7 mouse cellular contexts compared by ENCODE assay signal in the genomic region with DNA sequence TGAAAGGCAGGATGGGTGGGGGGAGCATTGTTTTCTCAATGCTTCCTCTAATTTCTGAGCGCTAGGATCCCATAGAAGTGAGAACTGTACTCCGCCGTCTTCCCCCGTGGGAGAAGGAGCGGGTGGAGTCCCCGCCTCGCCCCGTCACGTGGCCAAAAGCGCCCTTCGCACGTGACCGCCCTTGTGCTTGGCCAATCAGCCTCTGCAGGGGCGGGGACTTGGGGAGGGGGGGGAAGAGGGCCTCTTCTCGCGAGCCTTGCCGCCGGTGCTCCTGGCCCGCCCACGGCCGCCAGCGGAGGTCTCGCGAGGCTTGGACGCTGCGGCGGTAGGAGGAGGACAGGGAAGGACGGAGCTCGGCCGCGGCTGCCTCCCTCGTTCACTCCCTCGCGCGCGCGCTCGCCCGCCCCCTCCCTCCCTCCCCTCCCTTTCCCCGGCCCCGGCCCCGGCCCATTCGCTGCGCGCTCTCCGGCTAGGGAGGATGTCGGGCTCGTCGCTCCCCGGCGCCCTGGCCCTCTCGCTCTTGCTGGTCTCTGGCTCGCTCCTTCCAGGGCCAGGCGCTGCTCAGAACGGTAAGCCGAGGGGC. TPM values are rescaled to one million over a fixed set of nuclear protein-coding genes. Genes with fewer than 3 reads are reported as not detected.
DNase-seq lines count a peak whose midpoint lies in the region; ATAC-seq lines count a peak whose summit lies in the region.

TSS of gene Nptn (plus strand) at position 283 of the 583 bp plus-strand sequence.

- ATAC-seq in intestine, embryonic 15.5 days = peak; percentile 99

- intact Hi-C loops in gastrocnemius, postnatal 36 days (cut with DNase I) = no loop called here
- intact Hi-C loops in left cerebral cortex, postnatal 25 days (cut with DNase I) = loop anchor here (1.0 kb wide), 2 partner anchors 27 to 36 kb away; partner anchors contain the start of gene Cd276

- H3K27me3 ChIP-seq in intestine, embryonic 15.5 days (replicated peaks) = no peaks in the 10 kb centered on the region
- no peaks in the 10 kb centered on the region for H3K27me3 ChIP-seq in midbrain, embryonic 10.5 days (ENCODE audit: low read depth, poor library complexity, severe bottlenecking)

- no peaks in the 10 kb centered on the region for H3K36me3 ChIP-seq in intestine, embryonic 15.5 days
- H3K36me3 ChIP-seq in midbrain, embryonic 10.5 days = no peaks in the 10 kb centered on the region

- 0 out of 2 replicates have a peak, but pooled peaks cover 2% of the 10 kb centered on the region for H3K4me1 ChIP-seq in intestine, embryonic 15.5 days (replicated peaks)
- H3K4me1 ChIP-seq in midbrain, embryonic 10.5 days = peaks cover 21% of the 10 kb centered on the region

- H3K27ac ChIP-seq in intestine, embryonic 15.5 days = peak within 1 kb of the TSS; percentile 97
- H3K27ac ChIP-seq in midbrain, embryonic 10.5 days (replicated peaks) = peak within 1 kb of the TSS; percentile 95

- no peaks in the 10 kb centered on the region for H3K9me3 ChIP-seq in intestine, embryonic 15.5 days
- H3K9me3 ChIP-seq in midbrain, embryonic 10.5 days (replicated peaks) = no peaks in the 10 kb centered on the region

- H3K4me2 ChIP-seq in intestine, embryonic 15.5 days (replicated peaks) = peak within 1 kb of the TSS; percentile 77

- under 1% methylated on average over 36 of the region's 56 CpGs for WGBS in intestine, embryonic 15.5 days
- WGBS in midbrain, embryonic 10.5 days = 0% methylated on average over 36 of the region's 56 CpGs

- H3K9ac ChIP-seq in intestine, embryonic 15.5 days = peak within 1 kb of the TSS; percentile 89

- H3K4me3 ChIP-seq in intestine, embryonic 15.5 days (replicated peaks) = peak within 1 kb of the TSS; percentile 80
- peak within 1 kb of the TSS; percentile 93 for H3K4me3 ChIP-seq in midbrain, embryonic 10.5 days

- peak; percentile 98 for DNase-seq in adrenal gland, adult 2 months
- DNase-seq in embryo, embryonic 11.5 days (ENCODE audit: low read depth, low spot score) = peak; percentile 95
- DNase-seq in gastrocnemius, postnatal 36 days = peak; percentile 94 to 99
- peak; percentile 98 for DNase-seq in left cerebral cortex, postnatal 25 days (ENCODE audit: low spot score in 2 of 2)
- DNase-seq in midbrain, embryonic 10.5 days (ENCODE audit: low spot score) = peak; percentile 99
- DNase-seq in right cerebral cortex, postnatal 4 days = peak; percentile 96

RNA-seq across cellular contexts. Expression of gene Nptn, which starts in this region (rescaled TPM):
- total RNA-seq in adrenal gland, adult 2 months (2021) = 100 to 1,000 TPM; 200 to 247 TPM
- polyA plus RNA-seq in adrenal gland, adult 2 months (2012; rRNA removed) = 204 and 227 TPM in 2 replicates
- total RNA-seq in gastrocnemius, postnatal 36 days (2021) = 100 to 1,000 TPM; 106 to 112 TPM
- 119 TPM in 2 replicates for polyA plus RNA-seq in intestine, embryonic 15.5 days (2015; fragmentation: Nextera tagmentation; extraction: Ambion mirVana)
- 1,000 to 10,000 TPM; 1,057 to 1,077 TPM for total RNA-seq in left cerebral cortex, postnatal 25 days (2021)
- polyA plus RNA-seq in midbrain, embryonic 10.5 days (2016; fragmentation: Nextera tagmentation; extraction: Ambion mirVana) = 52.5 and 55.2 TPM in 2 replicates

Comparison
In these comparisons a context has a peak if more than half of its experiments do, and no peak if none do; other contexts are left out.
1. Peak in every context shown above with its lines: DNase-seq, ATAC-seq, H3K4me3 ChIP-seq and H3K27ac ChIP-seq.
2. RNA of gene Nptn (total RNA-seq): 1,057 to 1,077 TPM in left cerebral cortex, postnatal 25 days; 200 to 247 TPM in adrenal gland, adult 2 months and 106 to 112 TPM in gastrocnemius, postnatal 36 days; every median in the first group is over 4 times any median in the second.